Mouse (Mus musculus) adrenal gland, postnatal 4 days (tissue): ENCODE data around the gene P2rx6. TPM values are rescaled to one million over a fixed set of nuclear protein-coding genes. Genes with fewer than 3 reads are reported as not detected.

Experiments used
- DNase-seq, 2 experiments: peaks; one replicate each; pipeline ENCODE4 v3.0.0; 2021 to 2022; ENCODE audit warnings: low spot score in 2 of 2, mixed read lengths in 2 of 2
- total RNA-seq, 2 experiments: library from RNA; stranded (reverse); gene quantifications; 2 replicates each; pipeline ENCODE4 v1.2.3; 2021

The P2rx6 gene
- total RNA-seq, 2 experiments from 2014 or later, result 0.45 to 0.51 TPM

DNA sequence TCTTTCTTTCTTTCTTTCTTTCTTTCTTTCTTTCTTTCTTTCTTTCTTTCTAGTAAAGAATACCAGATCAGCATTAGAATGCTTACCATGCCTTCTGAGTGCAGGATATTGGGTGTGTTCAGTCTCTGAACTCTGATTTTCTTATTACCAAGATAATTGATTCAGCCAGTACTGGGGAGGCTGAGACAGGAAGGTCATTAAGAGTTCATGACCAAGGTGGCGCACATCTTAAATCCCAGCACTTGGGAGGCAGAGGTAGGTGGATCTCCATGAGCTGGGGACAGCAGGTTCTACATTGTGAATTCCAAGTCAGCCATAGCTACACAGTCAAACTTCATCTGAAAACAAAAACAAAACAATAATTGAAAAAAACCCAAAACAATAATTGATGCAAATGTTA lies 60.3 kb downstream of the P2rx6 start:
- no peak for DNase-seq

DNA sequence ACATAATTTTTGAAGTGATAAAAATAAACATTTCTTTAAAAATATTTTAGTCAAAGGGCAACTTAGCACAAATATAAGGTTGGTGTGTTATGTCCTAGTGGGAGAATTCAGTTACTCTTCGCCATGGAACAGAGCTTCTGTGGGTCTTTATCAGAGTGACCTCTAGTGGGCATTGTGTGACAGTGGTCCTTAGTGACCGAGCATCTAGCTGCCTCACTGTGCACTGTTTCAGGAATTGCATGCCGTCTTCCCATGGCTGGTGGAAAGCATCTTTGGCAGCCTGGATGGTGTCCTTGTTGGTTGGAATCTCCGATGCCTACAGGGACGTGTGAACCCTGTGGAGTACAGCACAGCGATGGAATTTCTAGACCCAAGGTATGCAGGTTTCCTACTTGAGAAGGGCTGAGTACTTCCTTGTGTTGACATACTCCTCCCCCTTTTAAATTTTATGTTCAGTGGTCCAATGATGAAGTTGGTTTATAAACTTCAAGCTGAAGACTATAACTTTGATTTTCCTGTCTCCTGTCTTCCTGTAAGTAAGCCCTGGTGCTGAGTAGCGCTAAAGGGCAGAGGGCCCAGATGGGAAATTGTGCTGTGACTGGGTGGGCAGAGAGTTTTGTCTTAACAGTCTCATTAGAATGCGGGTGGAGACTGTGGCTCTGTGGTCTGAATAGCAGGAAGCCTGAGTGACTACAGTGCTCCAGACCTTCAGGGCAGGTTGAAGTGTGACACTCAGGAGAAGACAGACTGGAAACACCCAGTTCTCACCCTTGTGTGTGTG lies 64.0 kb downstream of the P2rx6 start:
- no peak for DNase-seq

- no peak for DNase-seq
Measured at GRCm38 (mm10) chr16:17626269-17626555, 64.5 kb downstream of the P2rx6 start.

Other genes with a start within 250 kb of the P2rx6 start
- 10 to 100 TPM in 1 of 2 experiments, 1 to 10 TPM in 1; 2.2 to 52.1 TPM for gene Serpind1, start 230.5 kb upstream of the P2rx6 start, total RNA-seq
- 10 to 100 TPM; 22.9 TPM for gene Snap29, start 155.9 kb upstream of the P2rx6 start, total RNA-seq
- 10 to 100 TPM; 65.0 to 70.9 TPM for gene Pi4ka, start 155.6 kb upstream of the P2rx6 start, total RNA-seq
- 10 to 100 TPM; 32.1 to 35.0 TPM for gene Crkl, start 109.9 kb upstream of the P2rx6 start, total RNA-seq
- 1 to 10 TPM; 7.5 to 8.5 TPM for gene Aifm3, start 72.3 kb upstream of the P2rx6 start, total RNA-seq
- 10 to 100 TPM; 69.1 to 73.2 TPM for gene Lztr1, start 53.2 kb upstream of the P2rx6 start, total RNA-seq
- 10 to 100 TPM; 35.6 to 39.7 TPM for gene Thap7, start 30.7 kb upstream of the P2rx6 start, total RNA-seq
- under 1 TPM; 0.31 to 0.65 TPM for gene Lrrc74b, start 638 bp upstream of the P2rx6 start, total RNA-seq
- gene Slc7a4, start 21.3 kb downstream of the P2rx6 start, total RNA-seq, result 10 to 100 TPM; 17.9 to 21.9 TPM
- gene Smpd4, start 57.5 kb downstream of the P2rx6 start, total RNA-seq, result 10 to 100 TPM; 50.2 to 52.4 TPM
- gene Ccdc74a, start 84.6 kb downstream of the P2rx6 start, total RNA-seq, result 1 to 10 TPM; 6.2 to 6.5 TPM
- gene Med15, start 171.0 kb downstream of the P2rx6 start, total RNA-seq, result 10 to 100 TPM; 68.8 to 70.3 TPM
- gene Klhl22, start 197.7 kb downstream of the P2rx6 start, total RNA-seq, result 10 to 100 TPM; 52.3 TPM
- gene Scarf2, start 235.4 kb downstream of the P2rx6 start, total RNA-seq, result 10 to 100 TPM; 29.3 to 33.9 TPM